Mouse (Mus musculus) small intestine, adult 2 months (tissue): ENCODE results near the gene Trim60.

Experiments used
- CTCF ChIP-seq: fragments of 200-500 bp; IDR thresholded peaks from 2 replicates; pipeline ENCODE4 v1.5.1; 2012; ENCODE audit warnings: low read depth, mild to moderate bottlenecking, control low read depth, inconsistent platforms, low read length, moderate library complexity, mixed read lengths; ENCODE audit not compliant: insufficient replicate concordance, insufficient read length; ENCODE audit errors: extremely low read depth
- POLR2A ChIP-seq: fragments of 200-500 bp; IDR thresholded peaks from 2 replicates; pipeline ENCODE4 v1.6.1; 2012; ENCODE audit warnings: low read depth, mild to moderate bottlenecking, control low read depth, inconsistent platforms, low read length, moderate library complexity

DNA sequence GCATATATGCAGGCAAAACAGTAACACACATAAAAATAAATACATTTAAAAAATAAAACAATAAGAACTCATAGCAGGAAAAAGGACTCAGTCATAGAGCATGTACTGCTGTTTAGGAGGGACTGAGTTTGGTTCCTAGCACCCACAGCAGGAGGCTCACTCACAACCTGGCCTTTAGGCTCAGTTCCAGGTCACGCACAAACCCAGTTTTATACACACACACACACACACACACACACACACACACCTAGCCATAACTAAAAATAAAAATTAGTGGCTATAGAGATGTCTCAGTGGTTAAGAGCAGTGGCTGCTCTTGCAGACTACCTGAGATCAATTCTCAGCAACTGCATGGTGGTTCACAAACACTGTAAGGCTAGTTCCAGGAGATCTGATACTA lies 13.7 kb upstream of the Trim60 start:
- TF ChIP-seq POLR2A = no peak
- no peak for TF ChIP-seq CTCF
